Mouse (Mus musculus): Measurements from ENCODE around the gene Pax2.

Gene Pax2

GRCm38 (mm10) chr19:44781987-44782386 lies 26.1 kb downstream of the Pax2 start:
- DNase-seq (ENCODE audit: low read depth, low spot score) = no peak

DNA sequence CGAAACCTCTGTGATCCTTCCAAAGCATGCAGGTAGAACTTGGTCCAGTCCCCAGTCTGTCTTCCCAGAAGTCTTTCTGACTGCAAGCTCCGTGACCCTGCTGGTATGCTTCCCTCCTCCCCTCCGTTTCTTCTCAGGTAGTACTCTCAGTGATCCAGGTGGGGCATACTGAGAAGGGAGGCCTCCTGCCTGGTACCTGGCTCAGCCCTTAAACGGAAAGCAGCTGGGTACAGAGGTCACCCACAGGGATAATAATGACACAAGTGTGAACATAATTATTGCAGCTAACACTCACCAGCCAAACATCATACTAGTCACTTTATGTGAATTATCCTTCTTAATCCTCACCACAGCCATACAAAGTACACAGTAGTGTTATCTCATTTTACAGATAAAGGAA lies 28.5 kb downstream of the Pax2 start:
- DNase-seq (ENCODE audit: low read depth, low spot score) = no peak

GRCm38 (mm10) chr19:44788488-44788887 lies 32.6 kb downstream of the Pax2 start:
- DNase-seq (ENCODE audit: low read depth, low spot score) = no peak

DNA sequence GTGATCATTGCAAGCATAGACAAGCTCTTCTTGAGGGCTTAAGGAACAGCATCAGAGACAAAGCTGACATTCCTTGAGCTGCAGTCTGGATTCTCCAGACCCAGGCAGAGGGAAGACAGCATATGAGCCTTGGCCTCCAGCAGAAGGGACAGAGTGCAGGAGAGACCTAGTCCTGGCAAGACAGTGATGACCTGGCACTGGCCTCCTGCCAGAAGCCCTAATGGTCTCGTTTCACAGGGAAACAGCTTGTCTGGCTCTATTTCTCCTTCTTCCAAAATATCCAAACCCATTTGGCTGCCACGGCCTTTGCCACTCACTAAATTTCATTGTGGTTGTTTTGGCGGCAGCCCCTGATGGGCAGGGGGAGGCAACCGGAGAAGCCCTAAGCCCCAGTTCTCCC lies 36.1 kb downstream of the Pax2 start:
- no peak for DNase-seq (ENCODE audit: low read depth, low spot score)

DNA sequence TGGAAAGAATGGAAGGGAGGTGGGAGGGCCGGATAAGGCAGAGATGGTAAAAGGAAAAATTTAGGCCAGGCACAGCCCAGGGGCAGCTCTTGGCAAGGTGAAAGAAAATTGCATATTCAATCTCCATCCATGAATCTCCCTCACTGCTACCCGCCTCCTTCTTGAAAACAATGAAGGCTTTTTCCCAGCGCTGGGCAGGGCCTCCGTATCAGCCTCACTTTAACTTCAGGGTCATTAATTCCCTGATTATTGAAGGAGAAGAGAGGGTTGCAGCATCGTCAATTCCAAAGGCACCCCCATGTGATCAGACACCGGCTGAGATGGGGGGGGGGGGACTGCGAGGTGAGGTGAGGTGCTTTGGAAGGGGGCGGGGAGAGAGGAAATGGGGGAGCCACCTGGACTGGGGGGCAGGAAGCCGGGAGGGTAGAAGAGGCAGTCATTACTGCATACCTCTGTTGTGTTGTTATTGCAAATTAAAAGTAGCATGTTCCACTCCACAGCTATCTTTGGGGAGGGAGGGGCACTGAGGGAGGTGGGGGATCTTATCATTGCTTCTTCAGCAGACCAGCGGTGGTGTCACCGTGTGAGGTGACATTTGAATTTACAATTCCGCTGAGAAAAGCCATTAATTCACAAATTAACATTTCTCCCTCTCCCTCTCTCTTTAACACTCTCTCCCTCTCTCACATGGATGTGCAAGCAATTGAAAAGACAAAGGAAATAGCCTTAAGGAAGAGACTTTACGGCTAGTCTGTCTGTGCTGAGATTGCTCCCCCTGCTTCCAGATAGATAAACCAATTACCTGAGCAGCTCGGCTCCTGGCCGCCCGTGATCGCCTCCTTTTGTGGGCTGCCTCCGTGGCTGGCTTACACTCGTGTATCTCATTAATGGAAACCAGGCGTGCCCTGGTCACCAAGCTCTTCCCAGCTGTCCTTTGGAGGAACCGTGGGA lies 41.5 kb downstream of the Pax2 start:
- no peak for DNase-seq (ENCODE audit: low read depth, low spot score)

DNA sequence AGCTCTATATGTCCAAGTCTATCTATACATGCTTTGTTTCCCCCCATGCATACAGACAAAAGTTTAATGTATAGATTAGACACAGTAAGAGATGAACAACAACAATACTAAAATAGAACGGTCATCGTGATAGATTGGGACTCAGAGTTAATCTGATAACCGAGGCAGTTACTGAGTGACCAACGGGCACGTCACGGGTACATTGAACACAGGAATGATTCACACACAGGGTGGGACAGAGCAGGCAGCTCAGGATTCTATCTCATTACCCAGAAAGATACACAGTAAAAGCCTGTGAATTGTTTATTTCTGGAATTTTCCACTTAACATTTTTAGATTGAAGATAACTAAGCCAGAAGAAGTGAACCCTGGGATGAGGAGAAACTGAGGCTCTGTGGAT lies 42.9 kb downstream of the Pax2 start:
- no peak for DNase-seq (ENCODE audit: low read depth, low spot score)

- no peak for DNase-seq (ENCODE audit: low read depth, low spot score)
Measured at GRCm38 (mm10) chr19:44799156-44799555, 43.3 kb downstream of the Pax2 start.

DNA sequence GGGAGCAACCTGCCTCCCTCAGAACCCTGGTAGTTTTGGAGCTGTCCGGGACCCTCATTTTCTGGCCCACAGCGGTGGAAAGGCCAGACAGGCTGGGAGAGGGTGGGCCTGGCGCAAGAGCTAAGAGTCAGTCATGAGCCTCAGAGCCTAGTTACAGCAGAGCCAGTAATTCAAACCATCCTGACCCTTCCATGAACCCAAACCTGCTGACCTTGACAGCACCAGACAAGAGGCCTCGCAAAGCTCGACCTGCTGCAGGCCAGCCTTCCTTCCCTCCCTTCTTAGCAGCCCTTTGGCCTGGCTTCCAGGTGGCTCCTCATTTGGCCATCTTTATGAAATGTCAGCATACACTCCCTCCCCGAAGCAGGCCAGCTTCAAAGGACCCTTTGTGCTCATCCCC lies 44.5 kb downstream of the Pax2 start:
- no peak for DNase-seq (ENCODE audit: low read depth, low spot score)

DNA sequence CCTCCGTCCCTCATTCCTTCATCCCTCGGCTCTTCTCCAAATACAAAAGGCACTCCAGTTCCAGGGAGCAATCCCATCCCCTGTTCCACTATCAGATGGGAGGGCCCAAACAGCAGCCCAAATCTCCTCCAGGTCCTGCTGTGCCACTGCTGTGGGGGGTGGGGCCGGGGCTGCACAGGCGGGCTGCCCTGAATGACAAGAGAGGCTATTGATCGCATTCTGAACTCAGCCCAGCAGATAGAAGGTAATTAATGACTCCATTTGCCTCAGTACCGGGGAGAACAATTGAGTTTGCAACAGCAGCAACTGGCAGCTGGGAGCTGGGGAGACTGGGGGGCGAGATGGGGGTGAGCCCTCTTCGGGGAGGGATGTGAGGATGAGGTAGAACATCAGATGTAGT lies 52.9 kb downstream of the Pax2 start:
- DNase-seq (ENCODE audit: low read depth, low spot score) = no peak

- no peak for DNase-seq (ENCODE audit: low read depth, low spot score)
Measured at GRCm38 (mm10) chr19:44812666-44813429, 57.0 kb downstream of the Pax2 start.

- DNase-seq (ENCODE audit: low read depth, low spot score) = no peak
Measured at GRCm38 (mm10) chr19:44815111-44815510, 59.3 kb downstream of the Pax2 start.

DNA sequence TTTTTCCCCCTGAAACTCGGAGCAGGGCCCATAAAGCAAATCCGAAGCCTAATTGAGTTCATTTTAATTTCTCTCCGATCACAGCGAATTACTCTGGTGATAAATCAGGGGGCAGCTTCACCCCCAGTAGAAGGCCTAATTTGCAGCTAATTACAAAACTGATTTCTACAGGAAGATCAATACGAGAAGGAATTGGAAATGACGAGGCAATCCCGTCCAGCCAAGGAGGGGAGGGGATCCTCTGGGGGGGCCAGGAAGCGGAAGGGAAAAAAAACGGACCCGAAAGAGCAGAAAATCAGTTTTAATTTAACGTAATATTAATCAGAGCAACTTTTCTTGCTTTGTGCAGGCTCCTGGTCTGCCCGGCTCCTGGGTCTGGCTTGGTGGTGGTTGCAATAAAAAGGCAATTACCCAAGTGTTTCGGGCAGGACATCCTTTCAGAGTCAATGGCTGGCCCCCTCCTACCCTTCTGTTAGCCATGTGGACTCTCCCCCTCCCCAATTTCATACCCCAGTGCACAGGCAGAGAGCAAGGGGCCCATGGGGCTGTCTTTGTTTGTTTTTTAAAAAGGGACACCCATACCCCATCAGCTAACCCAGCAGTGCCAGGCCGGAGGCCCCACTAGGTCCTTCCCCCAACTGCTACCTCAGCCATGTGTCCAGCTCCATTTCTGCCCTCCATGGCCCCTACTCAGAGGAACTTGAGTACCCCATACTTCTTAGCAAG lies 61.7 kb downstream of the Pax2 start:
- no peak for DNase-seq (ENCODE audit: low read depth, low spot score)

DNA sequence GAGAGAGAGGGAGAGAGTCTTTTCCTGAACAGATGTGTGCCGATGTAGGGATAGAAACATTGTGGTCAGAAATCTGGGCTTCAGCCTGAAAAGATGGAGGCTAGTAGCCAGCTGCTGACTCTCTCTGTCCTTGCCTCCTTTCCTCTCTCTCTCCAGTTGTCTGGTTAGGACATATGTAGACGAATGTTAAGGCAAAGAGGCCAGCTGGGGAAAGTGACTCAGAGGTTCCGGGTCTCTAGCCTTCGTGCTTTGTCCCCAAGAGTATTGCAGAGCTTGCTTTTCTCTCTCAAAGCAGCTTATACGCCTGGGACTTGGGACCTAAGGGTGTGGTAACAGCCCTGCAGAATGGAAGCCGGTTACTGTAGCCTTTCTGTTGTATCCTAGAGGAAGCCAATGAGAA lies 62.8 kb downstream of the Pax2 start:
- DNase-seq (ENCODE audit: low read depth, low spot score) = no peak

- peak; percentile 62 for DNase-seq (ENCODE audit: low read depth, low spot score)
Measured at GRCm38 (mm10) chr19:44821581-44821980, 65.7 kb downstream of the Pax2 start.

DNA sequence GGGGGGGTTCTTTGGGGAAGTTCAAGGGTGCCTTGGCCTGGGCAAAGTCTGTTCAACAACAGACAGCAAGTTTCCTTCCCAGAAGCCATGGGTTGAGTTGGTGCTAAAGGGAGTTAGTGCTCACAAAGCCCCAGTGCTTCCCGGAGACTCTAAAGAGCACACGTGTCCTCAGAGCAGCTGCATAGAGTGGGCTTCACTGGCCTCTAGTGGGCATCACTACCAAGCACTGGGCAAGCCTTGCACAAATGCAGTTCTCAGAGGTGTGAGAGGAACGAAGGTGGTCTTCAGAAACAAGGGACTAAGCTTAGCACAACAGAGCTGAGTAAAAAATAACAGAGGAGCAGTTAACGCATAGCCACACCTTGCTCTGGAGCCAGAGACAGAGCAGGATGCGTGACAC lies 66.5 kb downstream of the Pax2 start:
- DNase-seq (ENCODE audit: low read depth, low spot score) = no peak

GRCm38 (mm10) chr19:44823657-44824056 lies 67.8 kb downstream of the Pax2 start:
- DNase-seq (ENCODE audit: low read depth, low spot score) = no peak

GRCm38 (mm10) chr19:44825216-44825768 lies 69.4 kb downstream of the Pax2 start:
- DNase-seq (ENCODE audit: low read depth, low spot score) = no peak

- DNase-seq (ENCODE audit: low read depth, low spot score) = no peak
Measured at GRCm38 (mm10) chr19:44825819-44826218, 70.0 kb downstream of the Pax2 start.

DNA sequence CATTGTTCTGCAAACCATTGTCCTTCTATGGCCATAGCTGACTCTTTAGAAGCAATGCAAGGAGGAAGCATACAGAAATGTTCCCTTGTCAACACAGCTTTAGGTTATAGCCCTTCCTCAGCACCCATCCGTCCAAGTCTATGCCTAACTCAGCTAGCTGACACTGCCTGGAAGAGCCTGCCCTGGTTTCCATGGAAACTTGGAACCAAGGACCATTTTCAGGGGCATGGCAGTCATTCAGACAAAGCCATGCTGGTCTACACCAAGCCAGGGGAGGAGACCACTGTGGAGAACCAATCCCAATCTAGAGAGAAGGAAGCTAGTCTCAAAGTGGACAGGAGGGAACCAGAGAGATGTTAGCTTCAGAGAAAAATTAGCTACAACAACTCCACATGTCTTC lies 77.5 kb downstream of the Pax2 start:
- no peak for DNase-seq (ENCODE audit: low read depth, low spot score)

DNA sequence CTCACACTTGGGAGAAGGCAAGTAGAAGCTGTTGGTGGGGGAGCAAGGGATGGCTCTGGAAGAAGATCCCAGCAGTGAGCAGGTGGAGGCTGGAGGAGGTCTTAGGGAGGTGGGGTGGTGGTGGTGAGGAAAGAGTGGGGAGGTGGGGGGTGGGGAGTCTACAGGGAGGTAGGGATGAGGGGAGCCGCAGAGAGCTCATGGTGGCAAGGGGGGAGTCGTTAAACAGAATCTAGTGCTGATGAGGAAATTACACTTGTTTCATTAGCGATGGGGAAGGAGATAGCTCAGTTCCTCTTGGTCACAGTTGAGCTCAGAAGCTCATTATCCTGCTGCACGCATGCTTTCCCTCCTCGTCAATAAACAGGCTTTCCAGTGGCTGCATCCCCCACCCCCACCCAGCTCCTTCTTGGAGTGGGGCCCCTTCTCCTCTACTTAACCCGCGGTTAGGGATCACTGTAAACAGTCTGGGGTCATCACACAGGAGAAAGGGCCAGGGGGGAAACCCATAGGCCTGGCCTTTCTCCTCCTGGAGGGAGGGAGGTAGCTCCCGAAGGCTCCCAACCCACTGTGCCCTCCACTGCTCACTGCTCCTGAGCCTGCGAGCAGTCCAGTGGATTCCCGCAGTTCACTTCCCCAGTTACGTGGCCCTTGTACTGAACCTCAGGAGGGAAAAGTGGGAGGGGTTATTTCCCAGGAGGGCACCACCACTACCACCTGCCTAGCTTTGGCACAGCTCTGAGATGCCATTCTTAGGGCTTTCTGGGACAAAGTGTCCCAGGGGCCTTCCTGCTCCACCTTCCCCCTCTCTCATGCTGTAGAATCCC lies 78.6 kb downstream of the Pax2 start:
- DNase-seq (ENCODE audit: low read depth, low spot score) = no peak

All from telencephalon, adult 2 months (tissue).